Mouse (Mus musculus) induced T-regulatory cell, adult 2 months (primary cell): ENCODE results near the gene Tmc8.
"Not testable (repeated sequence)": the region's sequence is repeated elsewhere in the genome, so short reads cannot be mapped to it uniquely, and the experiment has no call there.

ENCODE experiments used
- DNase-seq: peaks from one replicate; pipeline ENCODE4 v3.0.0-alpha.2; 2012; ENCODE audit warnings: low read depth

Gene Tmc8

GRCm38 (mm10) chr11:117825333-117826101 is 43.6 kb downstream of the Tmc8 start, which contains the start of the genes Afmid and Tk1:
Gene Afmid (plus strand): TSS chr11:117825924.
Gene Tk1 (minus strand): TSS chr11:117826092.
- DNase-seq, result peak; percentile 91

- DNase-seq, result no peak
Observed at GRCm38 (mm10) chr11:117826164-117826563, 44.3 kb downstream of the Tmc8 start.

GRCm38 (mm10) chr11:117826916-117827315 is 45.0 kb downstream of the Tmc8 start:
- DNase-seq, result peak; percentile 61

- no peak for DNase-seq
Observed at GRCm38 (mm10) chr11:117827386-117827785, 45.5 kb downstream of the Tmc8 start.

- DNase-seq, result peak; percentile 95
Observed at GRCm38 (mm10) chr11:117828149-117828887, 46.4 kb downstream of the Tmc8 start.

- peak; percentile 35 for DNase-seq
Observed at GRCm38 (mm10) chr11:117828888-117829604, 47.2 kb downstream of the Tmc8 start.

- no peak for DNase-seq
Observed at GRCm38 (mm10) chr11:117829671-117830215, 47.9 kb downstream of the Tmc8 start.

GRCm38 (mm10) chr11:117830401-117830800 is 48.5 kb downstream of the Tmc8 start:
- no peak for DNase-seq

- DNase-seq, result peak; percentile 97
Observed at GRCm38 (mm10) chr11:117832086-117832969, 50.5 kb downstream of the Tmc8 start.

GRCm38 (mm10) chr11:117833509-117833908 is 51.6 kb downstream of the Tmc8 start:
- not testable (repeated sequence) for DNase-seq

GRCm38 (mm10) chr11:117834086-117834485 is 52.2 kb downstream of the Tmc8 start:
- no peak for DNase-seq

- DNase-seq, result peak; percentile 33
Observed at GRCm38 (mm10) chr11:117836306-117836705, 54.4 kb downstream of the Tmc8 start.

GRCm38 (mm10) chr11:117838572-117838971 is 56.7 kb downstream of the Tmc8 start:
- no peak for DNase-seq

- no peak for DNase-seq
Observed at GRCm38 (mm10) chr11:117839021-117839420, 57.1 kb downstream of the Tmc8 start.

GRCm38 (mm10) chr11:117840910-117841309 is 59.0 kb downstream of the Tmc8 start:
- no peak for DNase-seq
